Mouse (Mus musculus): ENCODE measurements around the gene Olfr419. TPM values are rescaled to one million over a fixed set of nuclear protein-coding genes. Genes with fewer than 3 reads are reported as not detected.

The Olfr419 gene
- total RNA-seq (2022) = not detected

- no peak for DNase-seq (ENCODE audit: low spot score in 2 of 2)
These were observed at the start of gene Olfr419 for GRCm38 (mm10) chr1:174251961-174252360. Gene Olfr419 (minus strand): TSS chr1:174252061.

GRCm38 (mm10) chr1:174270643-174271042, 18.8 kb upstream of the Olfr419 start:
- no peak for DNase-seq (ENCODE audit: low spot score in 2 of 2)

GRCm38 (mm10) chr1:174269162-174269561, 17.3 kb upstream of the Olfr419 start:
- no peak for DNase-seq (ENCODE audit: low spot score in 2 of 2)

DNA sequence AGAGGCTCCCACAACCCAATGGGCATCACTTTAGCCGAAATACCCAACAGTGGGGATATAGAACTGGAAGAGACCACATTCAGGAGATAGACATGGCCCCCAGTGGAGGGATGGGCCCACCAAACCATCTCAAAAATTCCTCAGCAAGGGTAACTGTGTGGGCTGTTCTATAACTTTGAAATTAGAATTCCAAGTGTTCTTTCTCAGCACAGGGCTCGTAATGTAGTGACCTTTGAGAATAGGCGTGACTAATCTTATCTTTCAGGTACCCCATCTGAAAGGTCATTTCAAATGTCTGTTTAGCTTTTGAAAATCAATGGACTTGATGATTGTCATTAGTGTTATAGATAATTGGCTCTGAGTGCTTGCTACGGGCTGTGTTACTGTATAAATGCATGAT, 16.0 kb upstream of the Olfr419 start:
- no peak for DNase-seq (ENCODE audit: low spot score in 2 of 2)

- no peak for DNase-seq (ENCODE audit: low spot score in 2 of 2)
These were observed 1.5 kb downstream of the Olfr419 start for GRCm38 (mm10) chr1:174250376-174250775.

DNA sequence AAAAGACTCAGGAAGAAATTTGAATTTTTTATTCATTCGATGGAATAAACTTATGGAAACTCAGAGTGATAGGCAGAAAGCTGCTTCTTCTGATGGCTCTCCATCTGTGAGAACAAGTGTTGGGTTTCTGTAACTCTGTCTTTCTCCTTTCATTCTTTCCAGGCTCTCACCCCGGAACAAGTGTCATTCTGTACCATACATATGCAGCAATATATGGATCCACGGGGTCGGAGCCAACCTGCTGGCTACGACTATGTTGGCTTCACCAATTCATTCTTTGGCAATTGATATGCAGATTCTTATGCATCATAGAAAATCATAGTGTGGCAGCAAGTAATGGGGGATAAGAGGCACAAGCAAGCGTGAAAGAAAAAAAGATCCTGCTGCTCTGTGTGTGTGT, 4.7 kb downstream of the Olfr419 start:
- no peak for DNase-seq (ENCODE audit: low spot score in 2 of 2)

DNA sequence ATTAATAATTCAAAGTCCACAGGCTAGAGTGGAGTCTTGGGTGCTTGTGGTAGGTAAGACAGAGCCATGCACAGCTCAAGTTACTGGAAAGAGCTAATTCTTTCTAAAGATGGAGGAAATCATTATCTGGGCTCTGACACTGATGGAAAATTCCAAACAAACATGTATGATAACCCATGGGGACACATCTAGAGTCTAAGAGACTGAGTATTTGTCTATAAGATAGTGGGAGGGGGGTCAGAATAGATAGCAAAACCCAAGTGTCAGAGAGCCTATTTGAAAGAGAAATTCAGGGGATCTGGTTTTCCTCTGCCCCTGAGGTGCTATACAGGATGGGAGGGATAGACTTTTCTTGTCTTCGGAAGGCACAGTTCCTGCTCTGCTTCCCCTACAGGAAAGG, 5.8 kb downstream of the Olfr419 start:
- DNase-seq (ENCODE audit: low spot score in 2 of 2) = no peak

- DNase-seq (ENCODE audit: low spot score in 2 of 2) = no peak
These were observed 7.2 kb downstream of the Olfr419 start for GRCm38 (mm10) chr1:174244621-174245020.

DNA sequence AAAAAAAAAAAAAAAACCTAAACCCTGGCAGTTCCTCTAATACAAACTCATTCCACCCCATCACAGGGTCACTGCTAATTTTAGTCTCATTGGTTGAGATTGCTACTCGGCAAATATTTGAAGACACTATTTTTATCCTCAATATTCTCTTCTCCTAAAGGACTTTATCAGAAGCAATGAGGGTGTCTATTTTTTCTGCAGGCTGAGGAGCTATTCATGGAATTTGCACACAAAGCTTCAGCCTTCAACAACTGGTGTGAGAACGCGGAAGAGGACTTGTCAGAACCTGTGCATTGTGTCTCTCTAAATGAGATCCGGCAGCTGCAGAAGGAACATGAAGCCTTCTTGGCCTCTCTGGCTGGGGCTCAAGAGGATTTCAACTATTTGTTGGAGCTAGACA, 11.9 kb downstream of the Olfr419 start:
- no peak for DNase-seq (ENCODE audit: low spot score in 2 of 2)

- DNase-seq (ENCODE audit: low spot score in 2 of 2) = no peak
These were observed 35.2 kb downstream of the Olfr419 start for GRCm38 (mm10) chr1:174216528-174217204.

- no peak for DNase-seq (ENCODE audit: low spot score in 2 of 2)
These were observed 36.4 kb downstream of the Olfr419 start for GRCm38 (mm10) chr1:174215270-174216038.

DNA sequence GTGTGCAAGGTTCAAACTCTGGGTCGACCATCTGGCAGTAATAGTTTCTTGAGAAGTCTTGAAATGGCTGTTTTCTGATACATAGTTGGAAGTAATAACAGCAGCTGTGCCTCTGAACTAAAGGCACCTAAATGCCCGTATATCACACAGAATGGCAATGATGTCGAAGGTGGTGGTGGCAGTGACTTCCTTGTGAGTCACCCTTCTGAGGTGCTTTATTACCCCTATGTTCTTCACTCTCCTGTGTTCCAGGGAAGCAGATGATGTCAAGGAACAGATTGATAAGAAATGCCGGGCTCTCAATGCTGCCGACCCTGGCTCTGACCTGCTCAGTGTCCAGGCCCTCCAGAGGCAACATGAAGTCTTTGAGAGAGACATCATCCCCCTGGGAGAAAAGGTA, 39.6 kb downstream of the Olfr419 start:
- no peak for DNase-seq (ENCODE audit: low spot score in 2 of 2)

GRCm38 (mm10) chr1:174204699-174205098, 47.2 kb downstream of the Olfr419 start:
- no peak for DNase-seq (ENCODE audit: low spot score in 2 of 2)

Other genes starting within 250 kb of the Olfr419 start
- gene Ifi205, start 220.3 kb downstream of the Olfr419 start, total RNA-seq (2022) = not detected
- gene Olfr433, start 211.4 kb downstream of the Olfr419 start, total RNA-seq (2022) = not detected
- gene Olfr432, start 202.9 kb downstream of the Olfr419 start, total RNA-seq (2022) = not detected
- not detected for gene Olfr430, start 185.5 kb downstream of the Olfr419 start, total RNA-seq (2022)
- gene Olfr429, start 167.7 kb downstream of the Olfr419 start, total RNA-seq (2022) = not detected
- gene Olfr427, start 155.2 kb downstream of the Olfr419 start, total RNA-seq (2022) = not detected
- gene Olfr231, start 130.9 kb downstream of the Olfr419 start, total RNA-seq (2022) = not detected
- gene Olfr424, start 120.5 kb downstream of the Olfr419 start, total RNA-seq (2022) = not detected
- gene Olfr420, start 96.4 kb downstream of the Olfr419 start, total RNA-seq (2022) = not detected
- under 1 TPM in 3 of 4 experiments, not detected in 1; 0.04 to 0.11 (median 0.07) TPM for gene Spta1, start 79.3 kb downstream of the Olfr419 start, total RNA-seq (2022)
- gene Mptx1, start 78.5 kb upstream of the Olfr419 start, total RNA-seq (2022) = not detected
- not detected for gene Olfr417, start 113.1 kb upstream of the Olfr419 start, total RNA-seq (2022)
- gene Olfr248, start 139.0 kb upstream of the Olfr419 start, total RNA-seq (2022) = not detected
- not detected for gene Olfr414, start 172.0 kb upstream of the Olfr419 start, total RNA-seq (2022)
- not detected for gene Olfr220, start 190.0 kb upstream of the Olfr419 start, total RNA-seq (2022)
- gene Fmn2, start 249.8 kb upstream of the Olfr419 start, total RNA-seq (2022) = 10 to 100 TPM; 61.3 to 99.4 (median 76.7) TPM

Data from layer of hippocampus, adult 8-10 months (tissue).